Mouse (Mus musculus) right cerebral cortex, postnatal 14 days (tissue): ENCODE measurements at regions not wholly inside any gene's neighbourhood (a gene's known extent, or its start where the extent isn't known, plus 50 kb on each side); places are given as distances from the start of the nearest gene placed in this dataset.
"Not testable (repeated sequence)": the region's sequence is repeated elsewhere in the genome, so short reads cannot be mapped to it uniquely, and the experiment has no call there.

Experiments
- DNase-seq: peaks from one replicate; pipeline ENCODE4 v3.0.0; 2022

GRCm38 (mm10) chr14:83861736-83862135 lies 581.6 kb upstream of the Pcdh17 start:
- DNase-seq = no peak

GRCm38 (mm10) chr14:83862653-83863052 lies 580.7 kb upstream of the Pcdh17 start:
- DNase-seq = no peak

- no peak for DNase-seq
Measured at GRCm38 (mm10) chr14:83886393-83886792, 557.0 kb upstream of the Pcdh17 start.

GRCm38 (mm10) chr14:83900711-83901110 lies 542.7 kb upstream of the Pcdh17 start:
- not testable (repeated sequence) for DNase-seq

GRCm38 (mm10) chr14:83943101-83943500 lies 500.3 kb upstream of the Pcdh17 start:
- no peak for DNase-seq

GRCm38 (mm10) chr14:83944176-83944575 lies 499.2 kb upstream of the Pcdh17 start:
- no peak for DNase-seq

- no peak for DNase-seq
Measured at GRCm38 (mm10) chr14:83949696-83950095, 493.7 kb upstream of the Pcdh17 start.

- peak; percentile 11 for DNase-seq
Measured at GRCm38 (mm10) chr14:83959111-83959510, 484.3 kb upstream of the Pcdh17 start.

- no peak for DNase-seq
Measured at GRCm38 (mm10) chr14:83983566-83983965, 459.8 kb upstream of the Pcdh17 start.
